Mouse (Mus musculus) liver, adult 2 months (tissue): Measurements from ENCODE around the gene 1700109H08Rik. TPM values are rescaled to one million over a fixed set of nuclear protein-coding genes. Genes with fewer than 3 reads are reported as not detected.
A peak's percentile ranks its signal among the peaks of the same experiment; 100 is the strongest.

Source experiments
- DNase-seq: peaks from one replicate; pipeline ENCODE4 v3.0.0-alpha.2; 2011; ENCODE audit warnings: low read depth, low spot score; ENCODE audit errors: extremely low read depth
- H3K27ac ChIP-seq: fragments of 200-500 bp; replicated peaks from 2 replicates; pipeline ENCODE4 v1.5.1; 2012; ENCODE audit warnings: low read depth, mild to moderate bottlenecking, control low read depth, inconsistent platforms, low read length; ENCODE audit not compliant: insufficient read depth
- H3K27me3 ChIP-seq: fragments of 200-500 bp; 2 replicates; pipeline ENCODE4 v1.6.1; 2012; ENCODE audit warnings: mild to moderate bottlenecking, moderate library complexity, low read length, inconsistent platforms; ENCODE audit not compliant: control insufficient read depth, insufficient read depth
- H3K36me3 ChIP-seq: fragments of 200-500 bp; 2 replicates; pipeline ENCODE4 v1.6.1; 2012; ENCODE audit warnings: low read length, inconsistent platforms; ENCODE audit not compliant: control insufficient read depth, insufficient read depth
- H3K4me1 ChIP-seq: fragments of 200-500 bp; 2 replicates; pipeline ENCODE4 v1.6.1; 2011; ENCODE audit warnings: low read length; ENCODE audit not compliant: control insufficient read depth, insufficient read depth
- H3K4me3 ChIP-seq: fragments of 200-500 bp; 2 replicates; pipeline ENCODE4 v1.5.1; 2011; ENCODE audit warnings: low read depth, mild to moderate bottlenecking, control low read depth, low read length, moderate library complexity; ENCODE audit not compliant: insufficient read depth
- H3K79me2 ChIP-seq: fragments of 200-500 bp; 2 replicates; pipeline ENCODE4 v1.6.1; 2012; ENCODE audit warnings: inconsistent platforms, mild to moderate bottlenecking, low read length, moderate library complexity; ENCODE audit not compliant: control insufficient read depth, insufficient read depth
- H3K9ac ChIP-seq: fragments of 200-500 bp; 2 replicates; pipeline ENCODE4 v1.6.1; 2012; ENCODE audit warnings: low read depth, mild to moderate bottlenecking, control low read depth, inconsistent platforms, low read length
- CTCF ChIP-seq: fragments of 200-500 bp; IDR thresholded peaks from 2 replicates; pipeline ENCODE4 v1.5.1; 2011; ENCODE audit warnings: low read depth, low read length, control low read depth
- POLR2A ChIP-seq: fragments of 200-500 bp; IDR thresholded peaks from 2 replicates; pipeline ENCODE4 v1.6.1; 2011; ENCODE audit warnings: low read length, control low read depth; ENCODE audit not compliant: insufficient read depth; ENCODE audit errors: extremely low read depth
- WGBS: fragments of 180-500 bp; shearing (Covaris S2); methylation state at CpG from one replicate; pipeline ENCODE4 v1.1.7; 2018; 5-methylcytosine and 5-hydroxymethylcytosine counted together
- polyA plus RNA-seq: library from polyadenylated mRNA; depleted of rRNA; stranded (reverse); fragments of >200 nt; gene quantifications from 2 replicates; pipeline ENCODE4 v1.2.3, GENCODE M21; 2012
- total RNA-seq: library from RNA; depleted of rRNA; stranded (reverse); fragments of >200 nt; gene quantifications from 2 replicates; pipeline ENCODE4 v1.2.3, GENCODE M21; 2014

Gene 1700109H08Rik
- total and polyA plus RNA-seq, 2 experiments = 0.93 to 1.8 TPM

DNA sequence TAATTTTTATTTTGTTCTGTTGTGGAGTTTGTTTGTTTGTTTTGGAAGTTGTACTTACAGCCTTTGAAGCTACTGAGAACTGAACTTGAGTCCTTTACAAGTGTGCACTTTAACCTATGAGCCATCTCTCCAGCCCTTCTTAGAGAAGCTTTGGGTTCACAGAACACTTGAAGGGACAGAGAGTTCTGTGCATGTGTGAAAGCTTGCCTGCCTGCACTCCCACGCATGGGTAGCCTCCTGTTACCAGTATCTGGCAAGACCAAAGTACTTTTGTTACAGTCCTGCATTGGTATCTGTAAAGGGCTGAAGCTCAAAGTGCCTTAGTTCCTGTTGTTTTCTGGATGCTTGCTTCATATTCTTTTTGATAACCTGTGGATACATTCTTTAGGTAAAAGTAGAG, 25.1 kb upstream of the 1700109H08Rik start:
- Histone ChIP-seq H3K9ac (no peak overlapping the region), H3K4me3 (no peak overlapping the region), H3K4me1 (peaks cover 11% of the 10 kb centered on the region), H3K27ac (no peak overlapping the region), H3K79me2 (peaks cover 29% of the 10 kb centered on the region), H3K36me3 (no peaks in the 10 kb centered on the region; the same call in 1 of the 2 replicates), H3K27me3 (no peaks in the 10 kb centered on the region)
- DNase-seq = peak; percentile 45
- WGBS = 38% methylated on average over 1 of the region's 1 CpGs
- TF ChIP-seq POLR2A (no peak), CTCF (no peak)

- peaks cover 20% of the 10 kb centered on the region for H3K79me2 ChIP-seq
- TF ChIP-seq POLR2A (no peak), CTCF (no peak)
- no peak for DNase-seq
- peaks cover 10% of the 10 kb centered on the region for H3K36me3 ChIP-seq
- H3K27ac ChIP-seq = no peak overlapping the region
- H3K4me1 ChIP-seq = peaks cover 4% of the 10 kb centered on the region; the same call in 1 of the 2 replicates
- H3K4me3 ChIP-seq = no peak overlapping the region
- no peak overlapping the region for H3K9ac ChIP-seq
- 95% methylated on average over 1 of the region's 1 CpGs for WGBS
- H3K27me3 ChIP-seq = no peaks in the 10 kb centered on the region
Observed at GRCm38 (mm10) chr5:3551481-3551880, 19.9 kb upstream of the 1700109H08Rik start.

DNA sequence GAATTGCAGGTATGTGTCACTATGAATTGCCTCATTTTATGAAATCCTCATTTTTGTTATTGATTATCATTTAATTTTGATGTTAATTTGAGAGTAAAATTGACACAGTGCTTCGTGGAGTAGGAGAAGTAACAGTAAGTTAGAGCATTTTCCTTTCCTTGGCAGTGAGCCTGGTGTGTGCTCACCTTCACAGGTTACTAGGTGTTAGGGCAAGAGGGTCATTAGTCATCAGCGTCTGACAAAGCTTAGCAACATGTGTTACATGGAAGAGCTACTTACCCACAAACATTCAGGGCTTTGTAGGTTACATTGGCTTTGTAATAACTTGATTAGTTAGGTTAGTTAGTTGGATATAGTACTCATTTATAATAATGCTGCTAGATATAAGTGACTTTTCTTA, 17.2 kb upstream of the 1700109H08Rik start:
- peaks cover 4% of the 10 kb centered on the region; the same call in 1 of the 2 replicates for H3K4me1 ChIP-seq
- H3K9ac ChIP-seq = no peak overlapping the region
- no peaks in the 10 kb centered on the region for H3K27me3 ChIP-seq
- H3K36me3 ChIP-seq = peaks cover 24% of the 10 kb centered on the region
- TF ChIP-seq CTCF = no peak
- no peak for TF ChIP-seq POLR2A
- no peak overlapping the region for H3K27ac ChIP-seq
- no peak overlapping the region for H3K4me3 ChIP-seq
- WGBS = 21% methylated on average over 2 of the region's 2 CpGs
- peak; percentile 74 for DNase-seq
- peaks cover 4% of the 10 kb centered on the region; the same call in 1 of the 2 replicates for H3K79me2 ChIP-seq

GRCm38 (mm10) chr5:3574825-3575224, 3.5 kb downstream of the 1700109H08Rik start:
- H3K27ac ChIP-seq = no peak overlapping the region
- DNase-seq = no peak
- TF ChIP-seq CTCF (no peak), POLR2A (no peak)
- no peak overlapping the region for H3K4me3 ChIP-seq
- no peaks in the 10 kb centered on the region for H3K79me2 ChIP-seq
- H3K4me1 ChIP-seq = no peaks in the 10 kb centered on the region
- WGBS = 95% methylated on average over 2 of the region's 2 CpGs
- H3K27me3 ChIP-seq = no peaks in the 10 kb centered on the region
- H3K36me3 ChIP-seq = peaks cover 67% of the 10 kb centered on the region
- H3K9ac ChIP-seq = no peak overlapping the region

- H3K79me2 ChIP-seq = no peaks in the 10 kb centered on the region
- WGBS = 89% methylated on average over 2 of the region's 2 CpGs
- H3K36me3 ChIP-seq = peaks cover 52% of the 10 kb centered on the region
- no peak overlapping the region for H3K27ac ChIP-seq
- no peaks in the 10 kb centered on the region for H3K4me1 ChIP-seq
- no peak for TF ChIP-seq CTCF
- TF ChIP-seq POLR2A = no peak
- DNase-seq = no peak
- no peaks in the 10 kb centered on the region for H3K27me3 ChIP-seq
- H3K4me3 ChIP-seq = no peak overlapping the region
- no peak overlapping the region for H3K9ac ChIP-seq
Observed at GRCm38 (mm10) chr5:3577939-3578338, 6.6 kb downstream of the 1700109H08Rik start.

GRCm38 (mm10) chr5:3579066-3579465, 7.7 kb downstream of the 1700109H08Rik start:
- Histone ChIP-seq H3K9ac (no peak overlapping the region), H3K4me3 (no peak overlapping the region), H3K4me1 (no peaks in the 10 kb centered on the region), H3K27ac (no peak overlapping the region), H3K36me3 (peaks cover 50% of the 10 kb centered on the region), H3K27me3 (no peaks in the 10 kb centered on the region), H3K79me2 (no peaks in the 10 kb centered on the region)
- no peak for DNase-seq
- TF ChIP-seq CTCF (no peak), POLR2A (no peak)
- 92% methylated on average over 7 of the region's 7 CpGs for WGBS
